Mouse (Mus musculus) MEL (cell line): ENCODE results near the gene Apbb2.

Experiments
- CTCF ChIP-seq, 3 experiments: IDR thresholded peaks in 2 of 3; conservative IDR thresholded peaks in 1 of 3; 2 replicates each; pipeline ENCODE4 v1.5.1; 2011 to 2012; ENCODE audit warnings: low read length in 3 of 3, low read depth in 2 of 3, mild to moderate bottlenecking in 2 of 3, improper control_type of control experiment in 1 of 3, inconsistent platforms in 1 of 3, mixed read lengths in 1 of 3, moderate library complexity in 1 of 3; ENCODE audit not compliant: control insufficient read depth in 1 of 3, insufficient read depth in 1 of 3, poor library complexity in 1 of 3, severe bottlenecking in 1 of 3
- EP300 ChIP-seq, 2 experiments: IDR thresholded peaks; 2 replicates each; pipeline ENCODE4 v1.6.1; 2011; ENCODE audit warnings: improper control_type of control experiment in 2 of 2, low read length in 2 of 2, low read depth in 1 of 2, mild to moderate bottlenecking in 1 of 2
- MAX ChIP-seq: IDR thresholded peaks from 2 replicates; pipeline ENCODE4 v1.6.1; 2011; ENCODE audit warnings: low read length, improper control_type of control experiment
- POLR2A ChIP-seq, 2 experiments: IDR thresholded peaks; 2 replicates each; pipeline ENCODE4 v1.6.1; 2011 to 2012; ENCODE audit warnings: low read length in 2 of 2, mild to moderate bottlenecking in 2 of 2, control low read depth in 1 of 2, improper control_type of control experiment in 1 of 2, low read depth in 1 of 2, moderate library complexity in 1 of 2; ENCODE audit not compliant: control insufficient read depth in 1 of 2, insufficient read depth in 1 of 2, poor library complexity in 1 of 2
- TAL1 ChIP-seq: IDR thresholded peaks from 2 replicates; pipeline ENCODE4 v1.6.1; 2012; ENCODE audit warnings: mild to moderate bottlenecking, inconsistent platforms, low read length, moderate library complexity, mixed read lengths
- USF2 ChIP-seq, 2 experiments: IDR thresholded peaks; 2 replicates each; pipeline ENCODE4 v1.6.1; 2011 to 2012; ENCODE audit warnings: improper control_type of control experiment in 2 of 2, low read length in 2 of 2, borderline replicate concordance in 1 of 2, inconsistent platforms in 1 of 2, low read depth in 1 of 2, mild to moderate bottlenecking in 1 of 2; ENCODE audit not compliant: insufficient read depth in 1 of 2
- ZMIZ1 ChIP-seq: IDR thresholded peaks from 2 replicates; pipeline ENCODE4 v1.6.1; 2012; ENCODE audit warnings: low read depth, mild to moderate bottlenecking, inconsistent platforms, low read length, improper control_type of control experiment, moderate library complexity
- ZNF384 ChIP-seq: IDR thresholded peaks from 2 replicates; pipeline ENCODE4 v1.6.1; 2012; ENCODE audit warnings: low read depth, mild to moderate bottlenecking, inconsistent platforms, low read length, improper control_type of control experiment

DNA sequence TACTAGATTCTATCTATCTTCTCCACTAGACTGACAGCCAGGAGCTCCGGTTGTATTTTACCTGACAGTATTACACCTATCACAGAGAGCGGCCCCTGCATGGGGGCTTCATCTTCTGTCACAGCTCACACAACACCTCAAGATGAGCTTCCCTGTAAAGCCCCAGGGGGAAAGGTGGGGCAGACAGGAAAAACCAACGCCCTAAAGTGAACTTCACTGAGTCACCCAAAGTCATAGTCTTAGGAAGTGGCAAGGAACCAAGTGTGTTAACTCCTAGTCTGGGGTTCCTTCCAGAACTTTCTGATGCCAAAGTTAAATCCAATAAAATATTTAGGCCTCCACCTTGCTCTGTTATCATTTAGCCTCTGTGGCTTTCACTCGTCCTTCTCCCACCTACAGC, 39.5 kb downstream of the Apbb2 start:
- TF ChIP-seq TAL1 (no peak), USF2 (IDR thresholded peaks at IDR 0.05; ENCODE audit: borderline replicate concordance in 1 of 2, insufficient read depth in 1 of 2, low read depth in 1 of 2, low read length in 2 of 2) (no peak), ZMIZ1 (no peak), ZNF384 (no peak), CTCF (IDR thresholded peaks at IDR 0.05 in 2 of 3, conservative IDR thresholded peaks at IDR 0.05 in 1 of 3; ENCODE audit: control insufficient read depth in 1 of 3, insufficient read depth in 1 of 3, low read depth in 2 of 3, low read length in 3 of 3, poor library complexity in 1 of 3, severe bottlenecking in 1 of 3) (no peak), EP300 (IDR thresholded peaks at IDR 0.05; ENCODE audit: low read depth in 1 of 2, low read length in 2 of 2) (no peak), POLR2A (IDR thresholded peaks at IDR 0.05; ENCODE audit: control insufficient read depth in 1 of 2, insufficient read depth in 1 of 2, low read depth in 1 of 2, low read length in 2 of 2, poor library complexity in 1 of 2) (no peak), MAX (no peak)
